Mouse (Mus musculus) MEL (cell line): ENCODE data around the gene Taf5.

Experiments used
- BHLHE40 ChIP-seq: IDR thresholded peaks from 2 replicates; pipeline ENCODE4 v1.6.1; 2012; ENCODE audit warnings: low read depth, mild to moderate bottlenecking, inconsistent platforms, low read length, improper control_type of control experiment, borderline replicate concordance
- CTCF ChIP-seq, 3 experiments: IDR thresholded peaks in 2 of 3; conservative IDR thresholded peaks in 1 of 3; 2 replicates each; pipeline ENCODE4 v1.5.1; 2011 to 2012; ENCODE audit warnings: low read length in 3 of 3, low read depth in 2 of 3, mild to moderate bottlenecking in 2 of 3, improper control_type of control experiment in 1 of 3, inconsistent platforms in 1 of 3, mixed read lengths in 1 of 3, moderate library complexity in 1 of 3; ENCODE audit not compliant: control insufficient read depth in 1 of 3, insufficient read depth in 1 of 3, poor library complexity in 1 of 3, severe bottlenecking in 1 of 3
- ELF1 ChIP-seq: IDR thresholded peaks from 2 replicates; pipeline ENCODE4 v1.6.1; 2014; ENCODE audit warnings: low read depth, mild to moderate bottlenecking, inconsistent platforms, low read length, improper control_type of control experiment, moderate library complexity
- GATA1 ChIP-seq: IDR thresholded peaks from 2 replicates; pipeline ENCODE4 v1.6.1; 2011; ENCODE audit warnings: low read depth, low read length, improper control_type of control experiment
- HCFC1 ChIP-seq: IDR thresholded peaks from 2 replicates; pipeline ENCODE4 v1.6.1; 2012; ENCODE audit warnings: low read depth, mild to moderate bottlenecking, inconsistent platforms, low read length, improper control_type of control experiment, moderate library complexity
- MAFK ChIP-seq: IDR thresholded peaks from 2 replicates; pipeline ENCODE4 v1.6.1; 2011; ENCODE audit warnings: low read depth, mild to moderate bottlenecking, low read length, improper control_type of control experiment, borderline replicate concordance
- NELFE ChIP-seq: IDR thresholded peaks from 2 replicates; pipeline ENCODE4 v1.6.1; 2011; ENCODE audit warnings: low read depth, low read length, improper control_type of control experiment
- POLR2A ChIP-seq, 2 experiments: IDR thresholded peaks; 2 replicates each; pipeline ENCODE4 v1.6.1; 2011 to 2012; ENCODE audit warnings: low read length in 2 of 2, mild to moderate bottlenecking in 2 of 2, control low read depth in 1 of 2, improper control_type of control experiment in 1 of 2, low read depth in 1 of 2, moderate library complexity in 1 of 2; ENCODE audit not compliant: control insufficient read depth in 1 of 2, insufficient read depth in 1 of 2, poor library complexity in 1 of 2
- RCOR1 ChIP-seq: IDR thresholded peaks from 2 replicates; pipeline ENCODE4 v1.6.1; 2012; ENCODE audit warnings: low read depth, mild to moderate bottlenecking, inconsistent platforms, low read length, improper control_type of control experiment
- TCF12 ChIP-seq: IDR thresholded peaks from 2 replicates; pipeline ENCODE4 v1.6.1; 2014; ENCODE audit warnings: low read depth, mild to moderate bottlenecking, inconsistent platforms, low read length, improper control_type of control experiment, moderate library complexity
- USF2 ChIP-seq, 2 experiments: IDR thresholded peaks; 2 replicates each; pipeline ENCODE4 v1.6.1; 2011 to 2012; ENCODE audit warnings: improper control_type of control experiment in 2 of 2, low read length in 2 of 2, borderline replicate concordance in 1 of 2, inconsistent platforms in 1 of 2, low read depth in 1 of 2, mild to moderate bottlenecking in 1 of 2; ENCODE audit not compliant: insufficient read depth in 1 of 2
- ZC3H11A ChIP-seq: IDR thresholded peaks from 2 replicates; pipeline ENCODE4 v1.6.1; 2012; ENCODE audit warnings: low read depth, mild to moderate bottlenecking, inconsistent platforms, low read length, improper control_type of control experiment
- ZKSCAN1 ChIP-seq: IDR thresholded peaks from 2 replicates; pipeline ENCODE4 v1.6.1; 2012; ENCODE audit warnings: low read depth, mild to moderate bottlenecking, inconsistent platforms, low read length, improper control_type of control experiment, moderate library complexity

DNA sequence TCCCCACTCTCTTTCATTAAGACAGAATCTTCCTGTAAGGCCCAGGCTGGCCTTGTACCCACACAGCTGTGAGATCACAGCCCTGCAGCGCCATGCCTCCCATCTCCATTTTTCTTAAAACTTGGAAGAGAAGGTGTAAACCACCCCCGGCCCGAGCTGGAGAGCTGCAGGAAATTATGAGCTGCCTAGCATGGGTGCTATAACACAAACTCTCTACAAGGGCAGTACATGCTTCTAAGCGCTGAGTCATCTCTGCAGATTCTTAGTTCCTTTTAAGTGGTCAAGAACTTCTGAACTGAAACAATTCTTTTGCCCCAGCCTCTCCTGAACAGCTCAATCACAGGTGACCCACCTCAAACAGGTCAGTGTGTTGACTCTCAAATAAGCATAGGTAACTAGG lies 32.6 kb upstream of the Taf5 start:
- TF ChIP-seq CTCF (IDR thresholded peaks at IDR 0.05 in 2 of 3, conservative IDR thresholded peaks at IDR 0.05 in 1 of 3; ENCODE audit: control insufficient read depth in 1 of 3, insufficient read depth in 1 of 3, low read depth in 2 of 3, low read length in 3 of 3, poor library complexity in 1 of 3, severe bottlenecking in 1 of 3): no peak
- no peak for TF ChIP-seq USF2 (IDR thresholded peaks at IDR 0.05; ENCODE audit: borderline replicate concordance in 1 of 2, insufficient read depth in 1 of 2, low read depth in 1 of 2, low read length in 2 of 2)
- no peak for TF ChIP-seq RCOR1
- no peak for TF ChIP-seq HCFC1
- TF ChIP-seq MAFK: no peak
- TF ChIP-seq TCF12: no peak
- TF ChIP-seq GATA1: no peak
- TF ChIP-seq POLR2A (IDR thresholded peaks at IDR 0.05; ENCODE audit: control insufficient read depth in 1 of 2, insufficient read depth in 1 of 2, low read depth in 1 of 2, low read length in 2 of 2, poor library complexity in 1 of 2): no peak
- TF ChIP-seq ELF1: no peak
- TF ChIP-seq ZC3H11A: no peak
- no peak for TF ChIP-seq BHLHE40
- TF ChIP-seq NELFE: no peak
- no peak for TF ChIP-seq ZKSCAN1
